Mouse (Mus musculus): ENCODE results near the gene Taok3.

DNA sequence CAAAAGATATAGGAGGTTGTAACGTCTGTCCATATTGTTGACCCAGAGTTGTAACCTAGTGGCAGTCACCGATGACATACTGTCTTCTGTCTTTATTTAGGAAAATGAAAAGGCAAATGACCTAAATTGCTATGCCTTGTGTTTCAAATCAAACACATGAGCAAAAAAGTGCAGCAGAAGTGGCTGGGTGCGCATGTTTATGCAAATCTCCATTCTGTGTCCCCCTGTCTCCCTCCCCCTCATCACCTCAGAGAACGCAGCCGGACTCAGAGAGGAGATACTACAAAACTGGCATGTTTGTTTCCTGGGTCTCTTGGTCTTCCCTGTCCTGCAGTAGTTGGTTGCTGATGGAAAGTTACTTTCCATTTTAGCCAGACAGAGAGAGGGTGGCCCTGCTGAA, 30.1 kb downstream of the Taok3 start:
- no peak for TF ChIP-seq CTCF (conservative IDR thresholded peaks at IDR 0.05; ENCODE audit: insufficient read depth, insufficient read length, low read depth, low read length)
- TF ChIP-seq POLR2A (IDR thresholded peaks at IDR 0.05; ENCODE audit: low read depth, low read length) = no peak

Data from kidney, adult 2 months (tissue).